Mouse (Mus musculus): ENCODE measurements at regions not wholly inside any gene's neighbourhood (a gene's known extent, or its start where the extent isn't known, plus 50 kb on each side); places are given as distances from the start of the nearest gene placed in this dataset.
"Not testable (repeated sequence)": the region's sequence is repeated elsewhere in the genome, so short reads cannot be mapped to it uniquely, and the experiment has no call there.

GRCm38 (mm10) chr17:83990421-83991365, 142.9 kb upstream of the Haao start:
- peak; percentile 43 for DNase-seq (ENCODE audit: inconsistent ontology term)

- DNase-seq (ENCODE audit: inconsistent ontology term), result no peak
Observed at GRCm38 (mm10) chr17:83988897-83989296, 141.1 kb upstream of the Haao start.

GRCm38 (mm10) chr17:83988165-83988564, 140.4 kb upstream of the Haao start:
- no peak for DNase-seq (ENCODE audit: inconsistent ontology term)

- no peak for DNase-seq (ENCODE audit: inconsistent ontology term)
Observed at GRCm38 (mm10) chr17:83987683-83988082, 139.9 kb upstream of the Haao start.

DNA sequence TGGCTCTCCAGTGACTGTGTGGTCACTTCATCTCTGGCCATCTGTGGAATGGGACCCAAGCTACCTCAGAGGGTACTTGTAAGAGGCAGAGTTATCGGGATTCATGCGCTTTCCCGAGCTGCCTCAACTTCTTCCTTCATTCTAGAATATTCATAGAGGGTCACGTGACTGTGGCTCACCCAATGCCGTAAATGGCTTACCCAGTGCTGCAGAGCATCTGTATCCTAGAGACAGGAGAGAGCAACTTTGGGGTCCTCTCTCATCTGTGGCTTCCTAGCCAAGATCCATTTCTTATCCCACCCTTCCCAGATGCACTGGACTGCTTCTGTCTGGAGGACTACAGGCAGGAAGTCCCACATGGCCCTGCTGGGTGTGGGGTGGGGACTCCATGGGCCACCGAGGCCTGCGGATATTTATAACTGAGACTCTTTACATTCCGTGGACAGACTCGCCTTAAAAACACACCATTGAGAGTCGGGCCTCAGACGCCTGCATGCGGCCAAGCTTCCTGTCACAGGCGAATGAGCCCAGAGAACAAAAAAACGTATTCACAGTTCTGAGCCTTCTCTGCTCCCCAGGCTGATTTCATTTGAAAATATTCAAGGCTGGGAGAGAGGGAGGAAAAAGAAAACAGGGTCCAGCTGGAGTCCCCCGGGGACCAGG, 138.3 kb upstream of the Haao start:
- no peak for DNase-seq (ENCODE audit: inconsistent ontology term)

DNA sequence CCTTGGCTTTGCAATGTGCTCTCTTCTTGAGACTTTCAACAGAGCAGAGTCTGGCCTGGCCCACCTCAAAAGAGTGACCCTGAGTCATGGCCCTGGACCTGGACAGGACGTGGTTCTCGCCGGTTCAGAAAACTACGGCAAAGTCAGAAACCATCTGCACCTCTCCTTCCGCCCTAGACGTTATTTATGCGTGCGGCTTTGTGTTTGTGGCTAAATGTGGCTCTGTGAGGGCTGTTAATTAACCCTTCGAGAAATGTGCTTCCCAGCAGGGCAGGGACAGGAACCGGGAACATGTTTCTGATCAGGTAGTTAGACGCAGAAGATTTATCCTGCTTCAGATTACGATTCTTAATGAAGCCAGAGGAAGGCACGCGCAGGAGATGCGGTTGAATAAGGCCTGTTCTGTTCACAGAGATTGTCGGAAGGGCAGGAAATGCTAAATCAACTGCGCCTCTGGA, 137.6 kb upstream of the Haao start:
- no peak for DNase-seq (ENCODE audit: inconsistent ontology term)

- DNase-seq (ENCODE audit: inconsistent ontology term), result no peak
Observed at GRCm38 (mm10) chr17:83983837-83984388, 136.2 kb upstream of the Haao start.

GRCm38 (mm10) chr17:83983070-83983836, 135.5 kb upstream of the Haao start:
- DNase-seq (ENCODE audit: inconsistent ontology term), result peak; percentile 86

DNA sequence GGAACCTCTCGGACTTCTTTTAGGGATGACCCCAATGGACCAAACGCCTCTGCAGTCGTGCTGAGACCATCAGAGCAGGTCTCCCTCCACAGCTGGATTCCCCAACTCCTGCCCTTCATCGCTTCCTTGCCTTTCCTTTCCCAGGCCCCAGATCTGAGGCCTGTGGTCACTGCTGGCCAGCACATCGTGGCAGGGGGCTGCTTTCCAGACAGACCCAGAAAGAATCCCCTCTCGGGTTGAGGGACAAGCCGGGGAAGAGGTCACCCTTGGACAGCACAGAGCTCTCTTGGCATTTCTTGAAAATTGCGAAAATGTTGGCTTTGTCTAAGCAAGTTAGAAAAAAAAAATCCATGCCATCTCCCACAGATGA, 134.9 kb upstream of the Haao start:
- no peak for DNase-seq (ENCODE audit: inconsistent ontology term)

GRCm38 (mm10) chr17:83978858-83979470, 131.2 kb upstream of the Haao start:
- DNase-seq (ENCODE audit: inconsistent ontology term), result peak; percentile 95

DNA sequence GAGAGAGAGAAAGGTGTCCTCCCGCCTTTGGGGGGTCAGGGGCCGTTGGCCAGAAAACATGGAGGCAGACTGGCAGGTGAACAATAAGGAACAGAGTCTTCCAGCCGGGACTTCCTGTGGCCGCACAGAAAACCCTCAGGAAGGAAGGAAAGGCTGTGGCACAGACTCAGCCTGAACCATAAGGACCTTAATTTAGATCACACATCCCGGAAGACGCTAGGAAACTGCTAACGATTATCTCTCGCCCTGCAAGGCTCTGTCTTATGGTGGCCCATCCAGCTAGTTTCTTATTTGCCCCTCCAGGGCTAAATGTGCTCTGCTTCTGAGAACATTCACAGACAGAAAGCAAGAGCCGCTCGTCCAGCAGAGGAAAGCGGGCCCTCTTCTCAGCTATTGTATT, 130.0 kb upstream of the Haao start:
- no peak for DNase-seq (ENCODE audit: inconsistent ontology term)

DNA sequence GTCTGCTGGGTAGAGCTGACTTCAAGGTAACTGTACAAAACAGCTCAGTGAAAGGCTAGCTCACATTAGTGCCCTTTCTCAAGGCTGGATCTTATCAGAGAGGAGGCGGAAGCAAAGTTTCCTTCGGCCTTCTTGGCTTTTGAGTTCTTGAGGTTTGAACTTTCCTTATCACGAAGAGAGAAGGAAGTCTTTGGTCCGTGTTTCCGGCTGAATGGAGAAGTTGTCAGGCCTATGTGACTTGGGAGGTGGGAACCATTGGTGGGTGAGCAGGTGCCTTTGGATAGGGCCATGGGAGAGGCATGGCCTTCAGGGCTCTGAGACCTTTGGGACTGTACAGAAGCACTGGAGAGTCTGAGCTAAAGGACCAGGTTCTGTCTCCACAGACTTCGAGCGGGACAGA, 128.1 kb upstream of the Haao start:
- no peak for DNase-seq (ENCODE audit: inconsistent ontology term)

DNA sequence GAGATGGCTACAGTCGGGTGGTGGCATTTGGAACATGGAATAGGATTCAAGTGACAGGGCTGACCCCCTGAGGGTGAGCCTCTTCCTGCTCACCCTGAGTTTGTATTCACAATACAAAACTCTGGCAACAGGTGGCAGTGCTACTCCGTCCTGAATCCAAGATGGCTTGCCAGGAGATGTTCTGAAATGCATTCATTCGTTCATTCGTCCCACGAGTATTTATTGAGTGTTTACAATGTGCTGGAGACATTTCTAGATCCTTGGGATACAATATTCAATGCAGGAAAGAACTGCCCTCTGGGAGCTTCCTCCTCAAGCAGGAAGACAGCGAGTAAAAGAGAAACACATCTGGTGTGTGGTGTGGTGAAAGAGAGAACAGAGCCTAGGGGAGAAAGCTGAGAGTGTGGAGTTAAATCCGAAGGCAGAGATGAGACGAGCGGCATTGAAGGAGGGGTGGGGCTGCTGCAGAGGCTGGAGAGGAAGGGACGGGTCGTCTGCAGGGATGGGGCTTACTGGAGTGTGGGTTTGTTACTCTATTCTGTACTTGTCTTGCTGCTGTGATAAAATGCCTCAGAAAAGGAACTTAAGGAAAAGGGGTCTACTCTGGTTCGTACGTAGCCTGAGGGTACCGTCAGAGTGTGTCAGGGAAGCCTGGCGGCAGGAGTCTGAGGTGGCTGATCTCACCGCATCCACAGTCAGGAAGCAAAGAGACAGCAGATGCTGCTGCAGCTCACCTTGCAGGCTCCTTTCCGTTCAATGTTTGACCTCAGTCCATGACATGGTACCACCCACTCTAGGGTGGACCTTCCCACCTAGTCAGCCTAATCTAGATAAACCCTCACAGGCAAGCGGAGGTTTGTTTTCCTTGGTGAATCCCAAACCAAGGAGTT, 125.9 kb upstream of the Haao start:
- no peak for DNase-seq (ENCODE audit: inconsistent ontology term)

GRCm38 (mm10) chr17:83972874-83973273, 125.1 kb upstream of the Haao start:
- no peak for DNase-seq (ENCODE audit: inconsistent ontology term)

DNA sequence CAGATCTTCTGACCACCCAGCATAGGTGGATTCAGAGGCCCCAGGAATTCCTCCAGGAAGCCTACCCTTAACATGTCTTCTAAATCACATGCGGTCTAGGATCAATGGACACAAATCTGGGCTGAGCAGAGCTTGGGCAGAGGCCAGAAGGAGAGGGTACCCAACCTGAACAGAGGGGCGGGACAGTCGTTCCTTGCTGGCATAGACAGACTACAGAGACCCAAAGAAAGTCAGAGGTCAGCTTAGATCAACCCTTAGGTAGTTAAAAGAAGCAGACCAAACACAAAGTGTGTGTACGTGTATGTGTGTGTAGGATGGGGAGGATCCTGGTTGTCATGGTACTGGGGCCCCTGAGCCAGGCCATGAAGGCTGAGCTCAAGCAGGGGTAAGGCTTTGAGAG, 124.7 kb upstream of the Haao start:
- no peak for DNase-seq (ENCODE audit: inconsistent ontology term)

- DNase-seq (ENCODE audit: inconsistent ontology term), result peak; percentile 54
Observed at GRCm38 (mm10) chr17:83972026-83972425, 124.3 kb upstream of the Haao start.

GRCm38 (mm10) chr17:83969407-83969826, 121.7 kb upstream of the Haao start:
- no peak for DNase-seq (ENCODE audit: inconsistent ontology term)

GRCm38 (mm10) chr17:83968124-83968523, 120.4 kb upstream of the Haao start:
- DNase-seq (ENCODE audit: inconsistent ontology term), result not testable (repeated sequence)

DNA sequence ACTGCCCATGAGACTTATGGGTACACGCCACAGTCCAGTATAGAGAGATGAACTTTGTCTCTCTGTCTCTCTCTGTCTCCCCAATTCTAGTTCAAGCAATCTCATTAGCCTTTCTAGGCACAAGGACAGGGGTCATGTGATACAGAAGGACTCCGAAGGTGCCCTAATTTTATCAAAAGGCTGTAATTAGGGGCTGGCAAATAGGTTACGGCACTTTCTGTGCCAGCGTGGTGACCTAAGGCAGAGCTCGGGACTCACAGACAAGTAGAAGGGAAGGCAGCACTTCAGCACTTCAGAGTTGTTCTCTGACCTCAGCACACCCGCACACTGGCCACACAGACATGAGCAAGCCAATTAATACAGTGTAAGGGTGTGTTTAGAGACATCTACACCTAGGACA, 119.2 kb upstream of the Haao start:
- DNase-seq (ENCODE audit: inconsistent ontology term), result no peak

DNA sequence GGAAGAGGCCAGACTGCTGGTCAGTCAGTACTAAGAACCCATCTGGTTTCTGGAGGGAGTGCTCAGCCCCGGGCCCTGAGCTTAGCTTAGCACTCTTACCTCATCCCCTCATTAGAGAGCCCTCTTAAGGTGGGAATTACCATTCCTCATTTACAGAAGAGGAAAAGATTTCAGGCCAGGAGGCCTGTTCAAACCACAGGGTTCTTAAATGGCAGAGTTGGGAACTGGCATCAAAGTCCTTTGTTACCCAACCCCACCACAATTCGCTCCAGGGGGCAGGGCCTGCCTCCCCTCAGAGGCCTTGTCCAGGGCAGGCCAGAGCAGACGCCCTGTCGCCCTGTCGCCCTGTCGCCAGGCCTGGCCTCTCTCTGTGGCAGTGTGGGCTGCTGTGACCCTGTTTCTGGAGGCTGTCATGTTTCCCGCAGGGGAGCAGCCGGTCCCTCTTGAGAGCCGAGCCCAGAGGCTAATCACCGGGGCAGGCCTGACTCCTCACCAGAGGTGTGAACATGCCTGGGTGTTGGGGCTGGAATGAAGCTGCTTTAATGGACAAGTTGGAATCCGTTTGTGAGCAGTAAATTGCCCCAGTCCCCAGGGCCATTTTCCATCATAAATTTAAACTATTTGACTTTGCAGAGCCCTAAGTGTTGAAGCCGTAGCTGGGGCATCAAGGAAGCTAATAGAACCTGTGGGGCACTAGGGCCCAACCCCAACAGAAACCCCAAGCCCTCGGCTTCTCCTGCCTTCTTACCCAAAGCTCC, 116.9 kb upstream of the Haao start:
- no peak for DNase-seq (ENCODE audit: inconsistent ontology term)

Measured in Muller cell, postnatal 12 days (primary cell).